Mouse (Mus musculus) ZHBTc4 (cell line): ENCODE data around the gene Tal1.

Experiments used
- DNase-seq: peaks from one replicate; pipeline ENCODE4 v3.0.0-alpha.2; 2011; ENCODE audit warnings: low read depth, low spot score

The Tal1 gene

DNA sequence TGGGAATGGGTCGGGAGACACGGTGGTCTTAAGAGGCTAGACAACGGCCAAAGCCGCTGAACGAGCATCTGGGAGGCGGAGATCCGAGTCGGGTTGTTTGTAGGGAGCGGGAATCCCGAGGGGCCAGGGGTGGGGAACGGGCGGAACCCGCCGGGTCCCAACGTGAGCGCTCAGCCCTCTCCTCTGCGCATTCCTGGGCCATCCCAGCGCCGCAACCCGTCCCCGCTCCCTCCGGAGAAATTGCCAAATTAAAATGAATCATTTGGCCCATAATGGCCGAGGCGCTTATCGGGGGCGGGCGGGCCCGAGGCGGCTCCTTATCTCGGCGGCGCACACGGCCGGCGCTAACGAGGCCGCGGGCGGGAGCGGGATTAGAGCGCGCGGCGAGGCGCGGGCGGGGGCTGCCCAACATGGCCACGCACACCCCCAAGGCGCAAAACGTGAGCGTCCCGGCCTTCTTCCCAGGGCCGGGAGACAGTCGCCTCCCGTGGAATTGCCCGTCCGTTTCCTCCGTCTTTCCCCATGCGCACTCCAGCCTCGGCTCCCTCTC is at the start of gene Tal1:
Gene Tal1 (plus strand): TSS at position 56 of the 550 bp plus-strand sequence.
- DNase-seq = peak; percentile 62

DNA sequence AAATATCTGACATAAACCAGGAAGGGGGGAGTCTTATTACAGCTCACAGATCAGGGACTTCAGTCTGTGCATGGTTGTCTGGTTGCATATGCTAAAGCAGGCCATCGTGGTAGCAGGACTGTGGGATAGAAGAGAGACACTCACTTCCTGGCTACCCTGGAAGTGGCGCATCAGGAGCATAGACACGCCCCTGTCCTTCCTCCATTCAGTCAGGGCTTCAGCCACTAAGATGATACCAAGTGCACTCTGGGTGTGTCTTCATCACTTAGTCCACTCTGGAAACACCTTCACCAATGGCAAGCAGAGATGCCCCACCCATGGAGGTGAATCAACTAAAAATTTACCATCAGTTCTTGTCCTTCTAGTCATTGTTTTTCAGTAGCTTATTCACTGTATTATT is 42.0 kb upstream of the Tal1 start:
- peak; percentile 42 for DNase-seq

GRCm38 (mm10) chr4:115019997-115020396 is 36.2 kb upstream of the Tal1 start:
- DNase-seq = no peak

DNA sequence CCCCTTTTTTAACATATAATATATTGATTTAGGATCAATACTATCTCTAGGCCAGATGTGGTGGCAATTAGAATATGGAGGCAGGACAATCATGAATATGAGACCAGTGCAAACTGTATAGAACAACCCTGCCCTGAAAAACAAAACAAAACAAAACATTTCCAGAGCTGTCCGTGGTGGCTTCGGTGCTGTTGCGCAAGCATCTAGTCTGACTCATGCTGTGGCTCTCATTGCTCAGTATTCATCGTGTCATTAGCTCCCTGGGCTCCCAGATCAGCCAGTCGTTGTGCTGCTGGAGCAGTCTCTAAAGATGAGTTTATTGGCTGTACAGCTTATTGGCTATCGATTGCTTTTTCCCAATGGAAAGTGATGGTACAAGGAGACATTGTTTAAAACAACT is 21.2 kb upstream of the Tal1 start:
- no peak for DNase-seq

- DNase-seq = peak; percentile 76
Observed at GRCm38 (mm10) chr4:115038242-115038641, 18.0 kb upstream of the Tal1 start.

GRCm38 (mm10) chr4:115045621-115046020 is 10.6 kb upstream of the Tal1 start:
- no peak for DNase-seq

DNA sequence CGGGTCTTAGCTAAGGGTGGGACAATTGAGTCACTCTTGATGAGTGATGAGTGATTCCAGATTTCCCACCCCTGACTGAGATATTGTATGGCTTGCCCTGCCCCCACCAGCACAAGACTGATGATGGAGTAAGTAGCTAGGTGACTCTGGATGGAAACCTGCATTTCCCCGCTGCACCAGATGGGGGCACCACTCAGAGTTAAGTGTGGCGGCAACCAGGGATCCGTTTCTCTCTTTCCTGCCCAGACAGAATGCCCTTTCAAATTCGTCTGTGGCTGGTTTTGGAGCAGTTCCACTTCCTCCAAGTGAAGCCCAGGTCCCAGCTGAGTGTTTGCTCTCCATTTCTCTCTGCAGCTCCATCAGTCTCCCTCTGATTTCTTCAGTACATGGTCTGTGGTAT is 8.5 kb upstream of the Tal1 start:
- peak; percentile 87 for DNase-seq

GRCm38 (mm10) chr4:115048190-115048589 is 8.0 kb upstream of the Tal1 start:
- DNase-seq = no peak

GRCm38 (mm10) chr4:115051245-115051644 is 5.0 kb upstream of the Tal1 start:
- no peak for DNase-seq

DNA sequence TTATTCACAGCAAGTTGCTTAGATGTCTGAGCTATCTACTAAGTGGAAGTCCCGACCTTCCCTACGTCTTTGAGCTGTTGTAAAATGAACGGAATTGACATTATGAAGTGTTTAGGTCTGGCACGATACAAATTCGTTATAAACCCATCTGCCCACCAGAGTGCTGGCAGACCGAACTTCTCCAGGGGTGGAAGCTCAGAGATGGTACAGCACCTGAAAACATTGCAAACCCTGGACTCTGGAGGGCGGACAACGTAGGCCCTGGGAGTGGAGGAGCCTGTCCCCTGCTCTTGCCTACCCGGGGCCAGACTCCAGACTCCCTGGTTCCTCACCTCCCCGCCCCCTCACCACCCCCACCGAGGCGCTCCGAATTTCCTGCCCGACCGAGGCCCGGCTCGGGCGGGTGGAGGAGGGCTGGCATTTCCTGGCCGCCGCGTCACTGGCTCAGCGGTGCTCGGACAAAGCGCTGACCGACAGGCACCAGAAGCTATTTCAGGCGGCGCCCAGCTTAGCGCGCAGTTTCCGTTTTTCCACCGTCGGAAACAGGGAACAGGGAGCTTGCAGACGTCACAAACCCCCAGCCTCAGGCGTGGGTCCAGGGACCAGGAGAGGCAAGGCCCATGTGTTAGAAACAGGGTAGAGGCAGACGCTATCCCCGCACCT is 3.8 kb upstream of the Tal1 start:
- DNase-seq = peak; percentile 18

DNA sequence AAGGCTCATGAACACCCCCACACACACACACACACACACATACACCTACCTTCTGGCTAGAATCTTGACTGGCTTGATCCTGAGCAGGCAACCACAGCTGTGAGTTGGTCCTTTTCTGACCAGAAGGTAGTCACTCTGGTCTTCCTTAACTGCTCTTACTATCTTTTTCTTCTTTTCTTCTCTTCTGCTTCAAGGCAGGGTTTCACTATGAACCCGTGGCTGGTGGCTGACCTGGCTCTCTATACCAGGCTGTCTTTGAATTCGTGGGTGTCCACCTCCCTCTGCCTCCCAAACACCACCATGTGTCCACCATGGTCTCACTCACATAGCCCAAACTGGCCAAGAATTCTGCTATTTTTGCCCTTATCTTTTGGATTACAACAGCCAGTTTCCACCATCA is 1.2 kb upstream of the Tal1 start:
- no peak for DNase-seq

DNA sequence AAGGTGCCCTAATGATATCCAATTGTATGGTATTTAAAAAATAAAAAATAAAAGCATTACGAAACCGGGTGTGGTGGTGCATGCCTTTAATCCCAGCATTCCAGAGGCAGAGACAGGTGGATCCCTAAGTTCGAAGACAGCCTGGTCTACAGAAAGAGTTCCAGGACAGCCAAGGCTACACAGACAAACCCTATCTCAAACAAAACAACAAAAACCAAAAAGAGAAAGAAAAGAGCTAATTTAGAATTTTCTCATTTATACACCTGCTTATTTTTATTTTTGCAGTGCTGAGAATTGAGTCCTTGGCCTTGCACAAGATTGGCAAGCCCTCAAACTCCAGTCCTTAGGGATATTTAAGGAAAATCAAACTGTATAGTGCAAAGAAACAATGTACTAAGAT is 535 bp upstream of the Tal1 start:
- no peak for DNase-seq

DNA sequence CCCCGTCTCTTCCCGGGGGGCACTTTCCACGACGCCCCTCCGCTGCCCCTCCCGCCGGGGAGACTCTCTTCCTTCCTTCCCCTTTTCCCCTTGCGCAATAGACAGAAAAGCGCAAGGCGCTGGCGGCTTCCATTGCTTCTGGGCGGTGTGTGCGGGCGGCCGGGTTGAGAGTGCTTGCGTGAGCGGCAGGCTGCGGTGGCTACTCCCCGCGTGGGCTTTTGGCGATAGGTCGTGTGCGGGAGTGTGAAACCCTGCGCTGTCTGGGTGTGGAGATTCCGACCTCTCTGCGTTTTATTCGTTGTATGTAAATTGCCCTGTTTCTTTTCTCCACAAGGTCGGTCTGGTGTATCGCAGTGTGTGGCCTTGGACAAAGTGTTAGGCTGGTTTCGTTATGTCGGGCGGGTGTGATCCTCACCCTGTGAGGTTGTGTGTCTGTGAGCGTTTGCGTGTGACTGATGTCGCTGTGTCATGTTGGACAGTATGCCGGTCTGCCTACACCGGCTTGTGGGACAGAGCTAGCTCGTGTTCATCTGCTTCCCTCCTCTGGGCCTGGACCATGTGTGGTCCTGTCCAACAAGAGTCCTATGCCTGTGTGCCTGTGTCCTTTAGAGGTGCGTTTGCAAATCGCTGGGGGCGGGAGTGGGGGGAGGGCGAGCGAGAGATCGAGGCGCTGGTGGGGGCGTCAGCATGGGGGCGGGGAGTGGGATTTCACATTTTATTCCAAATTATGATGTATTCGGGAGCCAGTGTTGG is 871 bp downstream of the Tal1 start:
- peak; percentile 63 for DNase-seq

- peak; percentile 20 for DNase-seq
Observed at GRCm38 (mm10) chr4:115057674-115058316, 1.6 kb downstream of the Tal1 start.

- DNase-seq = peak; percentile 38
Observed at GRCm38 (mm10) chr4:115058317-115058761, 2.1 kb downstream of the Tal1 start.

- DNase-seq = no peak
Observed at GRCm38 (mm10) chr4:115058871-115059590, 2.8 kb downstream of the Tal1 start.

GRCm38 (mm10) chr4:115059871-115060270 is 3.6 kb downstream of the Tal1 start:
- peak; percentile 72 for DNase-seq

GRCm38 (mm10) chr4:115060753-115061152 is 4.5 kb downstream of the Tal1 start:
- DNase-seq = no peak

GRCm38 (mm10) chr4:115062540-115062874 is 6.3 kb downstream of the Tal1 start:
- no peak for DNase-seq

- peak; percentile 43 for DNase-seq
Observed at GRCm38 (mm10) chr4:115062875-115063517, 6.8 kb downstream of the Tal1 start.

DNA sequence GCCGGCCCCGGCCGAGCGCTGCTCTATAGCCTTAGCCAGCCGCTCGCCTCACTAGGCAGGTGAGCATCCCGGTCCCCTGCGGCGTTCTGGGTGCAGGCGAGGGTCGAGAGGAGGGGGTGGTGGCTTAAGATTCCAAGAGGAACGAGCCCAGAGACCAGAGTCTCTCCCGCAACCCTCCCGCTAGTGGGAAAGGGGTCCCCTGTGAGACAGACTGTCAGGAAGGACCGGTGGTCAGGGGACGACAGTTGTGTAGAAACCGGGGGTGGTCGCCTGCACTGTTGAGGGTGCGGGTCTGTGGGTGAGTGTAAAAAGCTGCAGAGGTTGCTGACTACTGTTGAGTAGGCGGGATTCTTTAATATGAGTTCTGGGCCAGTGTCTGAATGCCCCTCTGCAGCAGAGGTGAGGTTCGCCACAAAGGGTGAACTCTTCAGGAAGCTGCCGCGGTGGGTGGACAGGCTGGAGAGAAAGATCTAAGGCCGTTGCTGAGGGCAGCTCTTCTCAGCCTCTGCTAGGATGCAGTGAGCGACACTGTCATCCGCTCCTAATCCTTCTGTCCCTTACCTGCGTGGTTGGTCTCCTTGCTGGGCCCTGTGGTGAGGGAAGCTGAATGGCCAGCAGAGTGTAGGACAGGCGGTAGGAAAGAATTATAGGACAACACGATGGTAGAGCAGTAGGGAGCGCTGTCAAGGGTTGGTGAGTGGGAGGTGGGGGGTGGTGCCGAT is 7.5 kb downstream of the Tal1 start:
- DNase-seq = no peak
